Mouse (Mus musculus) thymus, adult 2 months (tissue): Measurements from ENCODE around the gene Setd1b. TPM values are rescaled to one million over a fixed set of nuclear protein-coding genes. Genes with fewer than 3 reads are reported as not detected.

Experiments used
- DNase-seq: peaks from one replicate; pipeline ENCODE4 v3.0.0; 2021
- H3K27ac ChIP-seq: fragments of 200-500 bp; 2 replicates; pipeline ENCODE4 v1.5.1; 2012; ENCODE audit warnings: low read length, control low read depth; ENCODE audit not compliant: control insufficient read depth, insufficient read depth
- H3K27me3 ChIP-seq: fragments of 200-500 bp; 2 replicates; pipeline ENCODE4 v1.6.1; 2012; ENCODE audit warnings: mild to moderate bottlenecking, low read length, moderate library complexity, mixed read lengths; ENCODE audit not compliant: control insufficient read depth, insufficient read depth
- H3K36me3 ChIP-seq: fragments of 200-500 bp; 2 replicates; pipeline ENCODE4 v1.6.1; 2012; ENCODE audit warnings: mild to moderate bottlenecking, low read length, moderate library complexity; ENCODE audit not compliant: control insufficient read depth, insufficient read depth
- H3K4me1 ChIP-seq: fragments of 200-500 bp; replicated peaks from 2 replicates; pipeline ENCODE4 v1.6.1; 2012; ENCODE audit warnings: low read length; ENCODE audit not compliant: control insufficient read depth, insufficient read depth
- H3K4me3 ChIP-seq: fragments of 200-500 bp; 2 replicates; pipeline ENCODE4 v1.5.1; 2012; ENCODE audit warnings: mild to moderate bottlenecking, low read length, control low read depth, moderate library complexity; ENCODE audit not compliant: control insufficient read depth, insufficient read depth
- CTCF ChIP-seq: fragments of 200-500 bp; IDR thresholded peaks from 2 replicates; pipeline ENCODE4 v1.5.1; 2012; ENCODE audit warnings: mild to moderate bottlenecking, control low read depth, low read length, moderate library complexity, borderline replicate concordance; ENCODE audit not compliant: control insufficient read depth, poor library complexity, insufficient read depth; ENCODE audit errors: extremely low read depth
- POLR2A ChIP-seq: fragments of 200-500 bp; IDR thresholded peaks from 2 replicates; pipeline ENCODE4 v1.6.1; 2012; ENCODE audit warnings: mild to moderate bottlenecking, low read length, control low read depth, moderate library complexity; ENCODE audit not compliant: control insufficient read depth, poor library complexity, insufficient read depth; ENCODE audit errors: extremely low read depth
- WGBS: fragments of 180-500 bp; shearing (Covaris S2); methylation state at CpG from one replicate; pipeline ENCODE4 v1.1.7; 2018; 5-methylcytosine and 5-hydroxymethylcytosine counted together
- polyA plus RNA-seq: library from polyadenylated mRNA; depleted of rRNA; stranded (reverse); fragments of >200 nt; gene quantifications from 2 replicates; pipeline ENCODE4 v1.2.3, GENCODE M21; 2012

Gene Setd1b
- polyA plus RNA-seq, 1 experiment, result 45.5 TPM

DNA sequence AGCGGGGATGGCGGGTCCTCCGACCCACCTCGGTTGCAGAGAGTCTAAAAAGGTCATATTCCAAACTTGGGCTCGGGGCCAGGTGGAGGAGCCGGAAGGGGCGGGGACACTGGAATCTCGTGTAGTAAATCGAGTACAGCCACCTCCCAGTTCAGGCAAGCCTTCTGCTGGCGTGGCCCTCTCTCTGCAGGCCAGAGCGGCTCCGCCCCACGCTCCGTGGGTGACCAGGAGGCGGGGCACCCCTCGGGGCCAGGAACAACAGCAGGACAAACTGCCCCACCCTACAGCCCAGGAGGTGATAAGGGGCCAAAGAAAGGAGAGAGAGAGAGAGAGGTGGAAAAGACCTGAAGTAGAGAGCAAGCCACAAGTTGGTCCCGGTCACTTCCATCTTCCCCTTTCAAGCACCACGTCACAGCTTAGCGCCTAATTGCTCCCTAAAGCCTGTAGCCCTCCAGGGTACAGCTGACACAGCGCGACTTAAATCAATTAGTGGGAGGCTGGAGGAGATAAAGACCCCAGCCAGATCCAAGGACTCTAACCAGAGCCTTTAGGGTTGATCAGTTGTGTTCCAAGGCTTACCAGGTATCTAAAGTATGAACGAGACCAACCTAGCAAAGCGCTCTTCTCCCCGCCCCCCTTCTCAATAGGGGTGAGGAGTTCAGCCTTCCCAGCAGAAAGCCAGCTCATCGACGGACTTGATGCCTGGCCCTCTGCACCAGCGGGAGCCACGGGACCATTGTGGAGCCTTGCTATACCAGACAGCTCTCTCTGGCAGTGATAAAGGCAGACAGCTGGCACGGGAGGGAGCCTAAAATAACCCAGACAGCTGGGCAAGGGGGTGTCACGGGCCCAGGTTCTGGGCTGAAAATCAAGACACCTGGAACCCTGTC lies 6.3 kb upstream of the Setd1b start:
- WGBS, result 56% methylated on average over 30 of the region's 30 CpGs
- H3K27ac ChIP-seq, result peak overlapping the region; percentile 95; the same call in 1 of the 2 replicates
- TF ChIP-seq POLR2A, result no peak
- TF ChIP-seq CTCF, result no peak
- peaks cover 64% of the 10 kb centered on the region for H3K4me1 ChIP-seq
- no peaks in the 10 kb centered on the region for H3K27me3 ChIP-seq
- no peak for DNase-seq
- peak overlapping the region; percentile 76 for H3K4me3 ChIP-seq
- peaks cover 4% of the 10 kb centered on the region; the same call in 1 of the 2 replicates for H3K36me3 ChIP-seq

DNA sequence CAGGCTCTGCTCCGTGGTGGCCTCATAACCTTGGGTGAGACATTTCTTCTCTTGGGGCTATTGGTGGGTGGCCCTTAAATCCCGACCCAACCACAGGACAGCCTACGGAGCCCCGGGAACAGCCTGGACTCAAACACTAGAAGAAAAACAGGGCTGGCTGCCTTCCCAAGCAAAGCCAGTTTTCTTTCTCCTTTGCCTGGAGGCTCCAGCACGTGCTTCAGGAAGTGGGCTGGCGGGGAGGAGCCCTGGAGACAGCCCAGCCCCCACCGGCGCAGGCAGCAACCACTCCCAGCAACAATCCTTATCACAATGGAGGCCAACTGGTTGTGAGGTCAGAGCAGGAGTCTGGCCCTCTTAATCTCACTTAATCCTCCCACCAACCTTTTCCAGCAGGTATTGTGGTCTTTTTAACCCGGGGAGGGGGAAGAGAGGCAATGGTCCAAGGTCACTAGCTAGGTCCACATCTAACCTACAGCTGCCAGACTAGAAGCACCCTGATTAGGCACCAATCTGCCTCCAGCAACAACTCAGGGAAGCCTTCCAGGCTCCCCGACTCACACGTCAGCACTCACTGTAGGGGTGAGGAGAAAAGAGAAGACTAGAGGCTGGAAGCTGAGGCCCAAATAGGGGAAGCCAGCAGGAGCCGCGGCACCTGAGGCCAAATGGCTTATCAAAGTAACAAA lies 5.5 kb upstream of the Setd1b start:
- Histone ChIP-seq H3K27ac (peak overlapping the region; percentile 95), H3K36me3 (peaks cover 4% of the 10 kb centered on the region; the same call in 1 of the 2 replicates), H3K4me3 (peak overlapping the region; percentile 76), H3K4me1 (peaks cover 56% of the 10 kb centered on the region), H3K27me3 (no peaks in the 10 kb centered on the region)
- TF ChIP-seq POLR2A (no peak), CTCF (no peak)
- peak; percentile 76 for DNase-seq
- WGBS, result 5% methylated on average over 13 of the region's 13 CpGs

DNA sequence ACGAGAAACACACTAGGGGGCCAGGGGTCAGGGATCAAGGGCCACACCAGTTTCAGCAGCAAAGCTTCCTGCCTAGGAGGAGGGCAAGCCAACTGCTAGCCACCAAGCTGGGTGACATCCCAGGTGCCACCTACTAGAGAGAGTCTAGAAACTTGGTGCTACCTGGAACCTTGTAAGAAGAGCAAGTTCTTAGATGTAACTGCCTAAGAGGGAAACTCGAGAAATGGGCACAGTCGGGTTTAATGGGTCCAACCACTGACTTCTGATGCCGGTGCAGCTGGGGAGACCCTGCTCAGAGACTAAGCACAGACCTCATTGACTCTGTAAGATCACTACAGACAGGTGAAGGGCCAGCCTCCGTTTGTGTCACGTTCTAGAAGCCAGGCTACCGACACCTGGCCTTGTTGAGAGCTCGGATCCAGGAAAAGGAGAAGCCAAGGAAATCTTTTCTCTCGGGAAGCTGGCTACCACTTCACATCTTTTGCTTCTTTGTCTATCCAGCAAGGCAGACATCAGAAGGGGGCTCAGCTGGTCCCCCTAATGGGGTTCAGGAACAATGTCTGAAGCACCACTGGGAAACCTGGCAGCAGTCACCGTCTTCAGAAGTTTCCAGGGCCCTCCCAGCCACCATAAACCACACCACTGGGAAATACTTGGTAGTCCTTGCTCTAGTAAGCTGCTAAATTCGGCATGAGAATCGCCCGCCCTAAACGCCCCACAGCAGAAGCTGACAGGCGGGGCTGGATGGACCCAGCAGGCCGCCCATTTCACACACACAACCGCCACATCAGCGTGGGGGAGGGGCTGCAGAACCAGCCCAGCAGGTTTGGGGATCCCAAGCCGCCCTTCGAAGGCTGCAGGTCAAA lies 4.7 kb upstream of the Setd1b start:
- Histone ChIP-seq H3K4me3 (peak overlapping the region; percentile 76), H3K36me3 (peaks cover 4% of the 10 kb centered on the region; the same call in 1 of the 2 replicates), H3K27me3 (no peaks in the 10 kb centered on the region), H3K4me1 (peaks cover 49% of the 10 kb centered on the region), H3K27ac (peak overlapping the region; percentile 95)
- WGBS, result 8% methylated on average over 20 of the region's 20 CpGs
- 0 out of 2 replicates have a peak, but pooled peaks have one; percentile 11 for TF ChIP-seq CTCF
- no peak for TF ChIP-seq POLR2A
- DNase-seq, result peak; percentile 64

DNA sequence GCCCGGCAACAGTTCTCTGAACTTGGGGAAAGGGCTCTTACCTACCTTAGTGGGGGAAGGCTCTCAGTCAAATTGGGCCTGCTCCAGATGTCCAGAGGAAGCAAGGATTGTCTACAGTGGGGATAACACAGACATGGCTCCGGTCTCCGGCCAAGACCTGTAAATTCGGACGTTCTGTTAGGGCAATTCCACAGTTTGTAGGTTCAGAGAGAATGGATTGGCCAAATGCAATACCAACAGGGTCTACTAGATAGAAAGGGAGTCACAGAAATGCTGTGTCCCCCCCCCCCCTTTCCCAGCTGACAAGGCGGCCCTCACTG lies 4.1 kb upstream of the Setd1b start:
- Histone ChIP-seq H3K36me3 (peaks cover 4% of the 10 kb centered on the region; the same call in 1 of the 2 replicates), H3K4me3 (peak overlapping the region; percentile 76)

DNA sequence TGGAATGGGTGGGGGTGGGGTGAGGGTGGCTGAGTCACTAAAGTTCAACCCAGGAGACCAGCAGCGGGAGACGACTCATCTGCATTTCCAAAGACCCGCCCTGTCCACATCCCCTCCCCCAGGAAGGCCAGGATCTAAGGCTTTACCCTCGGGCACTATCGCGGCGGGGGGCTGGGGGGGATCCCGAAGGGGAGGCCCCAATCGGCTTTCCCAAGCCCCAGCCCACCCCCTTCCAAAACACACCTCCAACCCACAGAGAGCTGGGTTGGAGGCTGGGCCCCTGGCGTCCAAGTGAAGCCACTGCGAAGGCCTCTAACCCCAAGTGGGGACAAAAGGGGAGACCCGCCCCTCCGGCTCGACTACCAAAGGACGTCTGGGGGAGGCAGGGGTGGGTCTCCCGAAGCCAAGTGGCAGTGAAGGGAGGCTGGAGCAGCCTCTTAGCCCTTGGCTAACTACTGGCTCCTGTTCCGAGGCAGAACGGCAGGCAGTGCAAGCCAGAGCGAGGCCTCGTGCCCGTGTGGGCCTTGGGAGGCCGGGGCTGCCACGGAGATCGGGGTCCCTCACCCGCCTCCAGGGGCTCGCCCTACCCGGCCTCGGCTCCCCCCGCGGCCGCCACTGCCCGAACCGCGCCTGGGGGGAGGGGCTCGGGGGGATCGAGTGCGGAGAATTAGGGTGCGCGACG lies 3.6 kb upstream of the Setd1b start:
- Histone ChIP-seq H3K27me3 (no peaks in the 10 kb centered on the region), H3K4me1 (peaks cover 42% of the 10 kb centered on the region), H3K36me3 (peaks cover 4% of the 10 kb centered on the region; the same call in 1 of the 2 replicates), H3K4me3 (peak overlapping the region; percentile 76), H3K27ac (peak overlapping the region; percentile 95)
- peak; percentile 53 for DNase-seq
- TF ChIP-seq CTCF (no peak), POLR2A (no peak)
- WGBS, result under 1% methylated on average over 40 of the region's 40 CpGs

More for the DNA sequence above, 4.1 kb upstream of the Setd1b start:
- Histone ChIP-seq H3K27me3 (no peaks in the 10 kb centered on the region), H3K4me1 (peaks cover 45% of the 10 kb centered on the region), H3K27ac (peak overlapping the region; percentile 95)
- WGBS, result 19% methylated on average over 6 of the region's 6 CpGs
- no peak for DNase-seq
- no peak for TF ChIP-seq CTCF
- TF ChIP-seq POLR2A, result no peak
